Mouse (Mus musculus) MEL (cell line): ENCODE measurements around the gene Alg10b. TPM values are rescaled to one million over a fixed set of nuclear protein-coding genes. Genes with fewer than 3 reads are reported as not detected.

ENCODE experiments used
- DNase-seq: peaks from one replicate; pipeline ENCODE4 v3.0.0; 2011; ENCODE audit warnings: low read depth, low spot score
- H3K27ac ChIP-seq: 2 replicates; pipeline ENCODE4 v1.5.1; 2012; ENCODE audit warnings: low read depth, mild to moderate bottlenecking, control low read depth, low read length, moderate library complexity; ENCODE audit not compliant: control insufficient read depth
- H3K27me3 ChIP-seq, 2 experiments: fragments of 150-350 bp in 1 of 2; sonication (generic) in 1 of 2; 2 replicates each; pipeline ENCODE4 v1.6.1; 2012; ENCODE audit warnings: low read length in 2 of 2, mild to moderate bottlenecking in 2 of 2, improper control_type of control experiment in 1 of 2, moderate library complexity in 1 of 2; ENCODE audit not compliant: insufficient read depth in 2 of 2, control insufficient read depth in 1 of 2
- H3K36me3 ChIP-seq, 2 experiments: 2 replicates each; pipeline ENCODE4 v1.6.1; 2012 to 2014; ENCODE audit warnings: low read length in 2 of 2, improper control_type of control experiment in 1 of 2, inconsistent platforms in 1 of 2, mild to moderate bottlenecking in 1 of 2; ENCODE audit not compliant: insufficient read depth in 2 of 2, control insufficient read depth in 1 of 2
- H3K4me1 ChIP-seq, 2 experiments: fragments of 150-350 bp in 1 of 2; sonication (generic) in 1 of 2; 2 replicates each; pipeline ENCODE4 v1.6.1; 2012; ENCODE audit warnings: low read length in 2 of 2, improper control_type of control experiment in 1 of 2, mild to moderate bottlenecking in 1 of 2; ENCODE audit not compliant: insufficient read depth in 2 of 2, control insufficient read depth in 1 of 2
- H3K4me3 ChIP-seq, 2 experiments: fragments of 150-350 bp in 1 of 2; sonication (generic) in 1 of 2; 2 replicates each; pipeline ENCODE4 v1.5.1; 2012; ENCODE audit warnings: low read depth in 2 of 2, low read length in 2 of 2, mild to moderate bottlenecking in 2 of 2, moderate library complexity in 2 of 2, control low read depth in 1 of 2, improper control_type of control experiment in 1 of 2; ENCODE audit not compliant: control insufficient read depth in 1 of 2, insufficient read depth in 1 of 2
- H3K79me2 ChIP-seq: 2 replicates; pipeline ENCODE4 v1.6.1; 2012; ENCODE audit warnings: mild to moderate bottlenecking, low read length, moderate library complexity; ENCODE audit not compliant: control insufficient read depth, poor library complexity, insufficient read depth
- H3K9ac ChIP-seq: 2 replicates; pipeline ENCODE4 v1.6.1; 2012; ENCODE audit warnings: low read depth, mild to moderate bottlenecking, control low read depth, low read length, moderate library complexity; ENCODE audit not compliant: control insufficient read depth, poor library complexity, severe bottlenecking
- H3K9me3 ChIP-seq: fragments of 150-350 bp; sonication (generic); replicated peaks from 2 replicates; pipeline ENCODE4 v1.6.1; 2012; ENCODE audit warnings: mild to moderate bottlenecking, low read length, improper control_type of control experiment, moderate library complexity; ENCODE audit not compliant: insufficient read depth
- CHD1 ChIP-seq: IDR thresholded peaks from 2 replicates; pipeline ENCODE4 v1.6.1; 2012; ENCODE audit warnings: low read depth, mild to moderate bottlenecking, inconsistent platforms, low read length, improper control_type of control experiment
- CHD2 ChIP-seq: IDR thresholded peaks from 2 replicates; pipeline ENCODE4 v1.6.1; 2011; ENCODE audit warnings: low read length, improper control_type of control experiment
- CTCF ChIP-seq, 3 experiments: IDR thresholded peaks in 2 of 3; conservative IDR thresholded peaks in 1 of 3; 2 replicates each; pipeline ENCODE4 v1.5.1; 2011 to 2012; ENCODE audit warnings: low read length in 3 of 3, low read depth in 2 of 3, mild to moderate bottlenecking in 2 of 3, improper control_type of control experiment in 1 of 3, inconsistent platforms in 1 of 3, mixed read lengths in 1 of 3, moderate library complexity in 1 of 3; ENCODE audit not compliant: control insufficient read depth in 1 of 3, insufficient read depth in 1 of 3, poor library complexity in 1 of 3, severe bottlenecking in 1 of 3
- E2F4 ChIP-seq: IDR thresholded peaks from 2 replicates; pipeline ENCODE4 v1.6.1; 2011; ENCODE audit warnings: low read depth, low read length, improper control_type of control experiment, borderline replicate concordance
- ELF1 ChIP-seq: IDR thresholded peaks from 2 replicates; pipeline ENCODE4 v1.6.1; 2014; ENCODE audit warnings: low read depth, mild to moderate bottlenecking, inconsistent platforms, low read length, improper control_type of control experiment, moderate library complexity
- ETS1 ChIP-seq: IDR thresholded peaks from 2 replicates; pipeline ENCODE4 v1.6.1; 2012; ENCODE audit warnings: low read depth, mild to moderate bottlenecking, inconsistent platforms, low read length, improper control_type of control experiment, moderate library complexity
- GABPA ChIP-seq: IDR thresholded peaks from 2 replicates; pipeline ENCODE4 v1.6.1; 2012; ENCODE audit warnings: low read depth, mild to moderate bottlenecking, inconsistent platforms, low read length, improper control_type of control experiment, moderate library complexity
- GATA1 ChIP-seq: IDR thresholded peaks from 2 replicates; pipeline ENCODE4 v1.6.1; 2011; ENCODE audit warnings: low read depth, low read length, improper control_type of control experiment
- HCFC1 ChIP-seq: IDR thresholded peaks from 2 replicates; pipeline ENCODE4 v1.6.1; 2012; ENCODE audit warnings: low read depth, mild to moderate bottlenecking, inconsistent platforms, low read length, improper control_type of control experiment, moderate library complexity
- JUND ChIP-seq: IDR thresholded peaks from 2 replicates; pipeline ENCODE4 v1.6.1; 2011; ENCODE audit warnings: low read depth, mild to moderate bottlenecking, improper control_type of control experiment, low read length
- KAT2A ChIP-seq: conservative IDR thresholded peaks from 2 replicates; pipeline ENCODE4 v1.6.1; 2012; ENCODE audit warnings: low read depth, low read length, improper control_type of control experiment, inconsistent platforms
- MAX ChIP-seq: IDR thresholded peaks from 2 replicates; pipeline ENCODE4 v1.6.1; 2011; ENCODE audit warnings: low read length, improper control_type of control experiment
- MAZ ChIP-seq: IDR thresholded peaks from 2 replicates; pipeline ENCODE4 v1.6.1; 2012; ENCODE audit warnings: low read depth, mild to moderate bottlenecking, inconsistent platforms, low read length, improper control_type of control experiment
- MEF2A ChIP-seq: IDR thresholded peaks from 2 replicates; pipeline ENCODE4 v1.6.1; 2014; ENCODE audit warnings: low read depth, mild to moderate bottlenecking, inconsistent platforms, low read length, improper control_type of control experiment; ENCODE audit not compliant: poor library complexity, insufficient replicate concordance, severe bottlenecking; ENCODE audit errors: extremely low read depth
- MXI1 ChIP-seq: IDR thresholded peaks from 2 replicates; pipeline ENCODE4 v1.6.1; 2011; ENCODE audit warnings: mild to moderate bottlenecking, low read depth, low read length, improper control_type of control experiment
- MYB ChIP-seq: IDR thresholded peaks from 2 replicates; pipeline ENCODE4 v1.6.1; 2011; ENCODE audit warnings: mild to moderate bottlenecking, low read depth, low read length, improper control_type of control experiment
- MYC ChIP-seq: IDR thresholded peaks from 2 replicates; pipeline ENCODE4 v1.6.1; 2011; ENCODE audit warnings: low read depth, mild to moderate bottlenecking, low read length, improper control_type of control experiment, moderate library complexity
- NELFE ChIP-seq: IDR thresholded peaks from 2 replicates; pipeline ENCODE4 v1.6.1; 2011; ENCODE audit warnings: low read depth, low read length, improper control_type of control experiment
- NRF1 ChIP-seq: IDR thresholded peaks from 2 replicates; pipeline ENCODE4 v1.6.1; 2014; ENCODE audit warnings: low read depth, mild to moderate bottlenecking, inconsistent platforms, low read length, improper control_type of control experiment, moderate library complexity; ENCODE audit not compliant: poor library complexity, insufficient read depth, severe bottlenecking
- POLR2A ChIP-seq, 2 experiments: IDR thresholded peaks; 2 replicates each; pipeline ENCODE4 v1.6.1; 2011 to 2012; ENCODE audit warnings: low read length in 2 of 2, mild to moderate bottlenecking in 2 of 2, control low read depth in 1 of 2, improper control_type of control experiment in 1 of 2, low read depth in 1 of 2, moderate library complexity in 1 of 2; ENCODE audit not compliant: control insufficient read depth in 1 of 2, insufficient read depth in 1 of 2, poor library complexity in 1 of 2
- POLR2AphosphoS2 ChIP-seq: IDR thresholded peaks from 2 replicates; pipeline ENCODE4 v1.6.1; 2011; ENCODE audit warnings: low read length, improper control_type of control experiment
- POLR2AphosphoS5 ChIP-seq: IDR thresholded peaks from 2 replicates; pipeline ENCODE4 v1.6.1; 2012; ENCODE audit warnings: low read depth, borderline replicate concordance, mild to moderate bottlenecking, inconsistent platforms, low read length, moderate library complexity, mixed read lengths
- RAD21 ChIP-seq: IDR thresholded peaks from 2 replicates; pipeline ENCODE4 v1.6.1; 2011; ENCODE audit warnings: mild to moderate bottlenecking, low read depth, low read length, improper control_type of control experiment
- RCOR1 ChIP-seq: IDR thresholded peaks from 2 replicates; pipeline ENCODE4 v1.6.1; 2012; ENCODE audit warnings: low read depth, mild to moderate bottlenecking, inconsistent platforms, low read length, improper control_type of control experiment
- SIN3A ChIP-seq: IDR thresholded peaks from 2 replicates; pipeline ENCODE4 v1.6.1; 2012; ENCODE audit warnings: low read length, improper control_type of control experiment, inconsistent platforms
- SMC3 ChIP-seq: IDR thresholded peaks from 2 replicates; pipeline ENCODE4 v1.6.1; 2011; ENCODE audit warnings: low read depth, low read length, improper control_type of control experiment
- TAL1 ChIP-seq: IDR thresholded peaks from 2 replicates; pipeline ENCODE4 v1.6.1; 2012; ENCODE audit warnings: mild to moderate bottlenecking, inconsistent platforms, low read length, moderate library complexity, mixed read lengths
- TBP ChIP-seq: IDR thresholded peaks from 2 replicates; pipeline ENCODE4 v1.8.0; 2011; ENCODE audit warnings: low read depth, low read length, improper control_type of control experiment
- TCF12 ChIP-seq: IDR thresholded peaks from 2 replicates; pipeline ENCODE4 v1.6.1; 2014; ENCODE audit warnings: low read depth, mild to moderate bottlenecking, inconsistent platforms, low read length, improper control_type of control experiment, moderate library complexity
- UBTF ChIP-seq: IDR thresholded peaks from 2 replicates; pipeline ENCODE4 v1.6.1; 2012; ENCODE audit warnings: low read depth, mild to moderate bottlenecking, inconsistent platforms, low read length, improper control_type of control experiment, moderate library complexity, borderline replicate concordance; ENCODE audit not compliant: insufficient read depth
- USF1 ChIP-seq: IDR thresholded peaks from 2 replicates; pipeline ENCODE4 v1.6.1; 2014; ENCODE audit warnings: low read depth, mild to moderate bottlenecking, inconsistent platforms, low read length, improper control_type of control experiment, moderate library complexity
- USF2 ChIP-seq, 2 experiments: IDR thresholded peaks; 2 replicates each; pipeline ENCODE4 v1.6.1; 2011 to 2012; ENCODE audit warnings: improper control_type of control experiment in 2 of 2, low read length in 2 of 2, borderline replicate concordance in 1 of 2, inconsistent platforms in 1 of 2, low read depth in 1 of 2, mild to moderate bottlenecking in 1 of 2; ENCODE audit not compliant: insufficient read depth in 1 of 2
- ZC3H11A ChIP-seq: IDR thresholded peaks from 2 replicates; pipeline ENCODE4 v1.6.1; 2012; ENCODE audit warnings: low read depth, mild to moderate bottlenecking, inconsistent platforms, low read length, improper control_type of control experiment
- ZKSCAN1 ChIP-seq: IDR thresholded peaks from 2 replicates; pipeline ENCODE4 v1.6.1; 2012; ENCODE audit warnings: low read depth, mild to moderate bottlenecking, inconsistent platforms, low read length, improper control_type of control experiment, moderate library complexity
- ZMIZ1 ChIP-seq: IDR thresholded peaks from 2 replicates; pipeline ENCODE4 v1.6.1; 2012; ENCODE audit warnings: low read depth, mild to moderate bottlenecking, inconsistent platforms, low read length, improper control_type of control experiment, moderate library complexity
- polyA plus RNA-seq, 2 experiments: library from polyadenylated mRNA; stranded (reverse) in 1 of 2; unstranded in 1 of 2; fragments of >175 nt in 1 of 2; fragments of >200 nt in 1 of 2; gene quantifications; 2 replicates each; pipeline versions ENCODE4 v1.2.1 to v1.2.4; 2012; ENCODE audit warnings: low replicate concordance in 2 of 2, low read depth in 1 of 2; ENCODE audit not compliant: insufficient read length in 2 of 2, insufficient read depth in 1 of 2, missing spikeins in 1 of 2
- total RNA-seq: library from RNA; depleted of rRNA; stranded (reverse); fragments of 300-350 nt; gene quantifications from 2 replicates; pipeline ENCODE4 v1.2.3, GENCODE M21; 2012; rRNA removed

Alg10b gene
- total RNA-seq (17.0 and 19.6 TPM in 2 replicates), polyA plus RNA-seq (10 to 100 TPM; 25.6 to 52.2 TPM)

DNA sequence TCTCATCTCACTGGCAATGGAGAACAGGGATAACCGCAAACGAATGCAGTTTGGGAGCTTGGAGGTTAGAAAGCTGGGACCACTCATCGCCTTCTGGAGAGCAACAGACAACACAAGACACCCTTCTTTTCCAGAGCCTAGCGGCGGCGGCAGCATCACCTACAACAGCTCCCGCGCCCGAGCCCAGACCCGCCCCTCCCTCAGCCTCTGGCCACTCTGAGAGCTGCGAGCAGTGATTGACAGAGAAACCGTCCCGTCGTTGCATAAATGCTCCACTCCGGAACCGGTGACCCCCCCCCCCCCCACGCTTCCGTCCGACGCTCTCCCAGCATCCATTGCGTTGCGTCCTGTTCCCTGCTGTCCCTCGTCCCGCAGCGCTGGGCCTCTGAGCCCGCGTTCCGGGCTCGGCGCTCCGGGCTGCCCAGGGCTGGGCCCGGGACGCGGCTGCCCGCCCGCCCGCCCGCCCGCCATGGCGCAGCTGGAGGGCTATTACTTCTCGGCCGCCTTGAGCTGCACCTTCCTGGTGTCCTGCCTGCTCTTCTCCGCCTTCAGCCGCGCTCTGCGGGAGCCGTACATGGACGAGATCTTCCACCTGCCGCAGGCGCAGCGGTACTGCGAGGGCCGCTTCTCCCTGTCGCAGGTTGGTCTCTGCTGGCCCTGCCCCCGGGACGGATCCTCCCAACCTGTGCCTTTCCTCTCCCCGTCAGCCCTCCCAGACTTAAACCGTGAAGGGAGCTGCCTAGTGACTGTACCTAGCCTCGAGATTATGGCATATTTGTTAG, at the start of gene Alg10b:
TSS of gene Alg10b (plus strand) at position 343 of the 782 bp plus-strand sequence.
- Histone ChIP-seq H3K79me2 (peaks cover 17% of the 10 kb centered on the region), H3K4me1 (peaks cover 0 to 8% of the 10 kb centered on the region in 2 experiments; a peak in 1 of 4 replicates), H3K9me3 (no peaks in the 10 kb centered on the region), H3K36me3 (peaks cover 8 to 13% of the 10 kb centered on the region in 2 experiments; a peak in 3 of 4 replicates), H3K9ac (peak within 1 kb of the TSS; percentile 95), H3K27me3 (no peaks in the 10 kb centered on the region), H3K27ac (peak within 1 kb of the TSS; percentile 81), H3K4me3 (peak within 1 kb of the TSS; percentile 96 to 97)
- peak; percentile 96 for DNase-seq
- TF ChIP-seq MAX = no peak; the same call in 1 of the 2 replicates
- peak; percentile 76 for TF ChIP-seq MAZ
- peak; percentile 55 to 96; a peak in 3 of 4 replicates for TF ChIP-seq POLR2A (IDR thresholded peaks at IDR 0.05; ENCODE audit: control insufficient read depth in 1 of 2, insufficient read depth in 1 of 2, low read depth in 1 of 2, low read length in 2 of 2, poor library complexity in 1 of 2)
- no peak for TF ChIP-seq GATA1
- TF ChIP-seq E2F4 = peak; percentile 92
- peak; percentile 89 for TF ChIP-seq POLR2AphosphoS2
- TF ChIP-seq UBTF = 0 out of 2 replicates have a peak, but pooled peaks have one; percentile 28
- no peak for TF ChIP-seq POLR2AphosphoS5
- no peak for TF ChIP-seq MYC
- no peak for TF ChIP-seq MEF2A
- no peak for TF ChIP-seq ETS1
- peak; percentile 20; the same call in 1 of the 2 replicates for TF ChIP-seq MXI1
- TF ChIP-seq CHD1 = no peak
- no peak for TF ChIP-seq GABPA
- TF ChIP-seq NELFE = peak; percentile 96
- TF ChIP-seq ZC3H11A = no peak
- peak; percentile 64; the same call in 1 of the 2 replicates for TF ChIP-seq TCF12
- peak; percentile 62 for TF ChIP-seq ELF1
- peak; percentile 73 for TF ChIP-seq TBP
- TF ChIP-seq HCFC1 = peak; percentile 86
- TF ChIP-seq JUND = no peak
- peak; percentile 88 for TF ChIP-seq ZMIZ1
- TF ChIP-seq USF1 = no peak
- peak; percentile 47 for TF ChIP-seq CHD2
- TF ChIP-seq USF2 (IDR thresholded peaks at IDR 0.05; ENCODE audit: borderline replicate concordance in 1 of 2, insufficient read depth in 1 of 2, low read depth in 1 of 2, low read length in 2 of 2) = no peak
- TF ChIP-seq MYB = no peak
- TF ChIP-seq ZKSCAN1 = no peak
- peak; percentile 67 for TF ChIP-seq SIN3A
- no peak for TF ChIP-seq CTCF (IDR thresholded peaks at IDR 0.05 in 2 of 3, conservative IDR thresholded peaks at IDR 0.05 in 1 of 3; ENCODE audit: control insufficient read depth in 1 of 3, insufficient read depth in 1 of 3, low read depth in 2 of 3, low read length in 3 of 3, poor library complexity in 1 of 3, severe bottlenecking in 1 of 3)
- TF ChIP-seq KAT2A = peak; percentile 56; the same call in 1 of the 2 replicates
- TF ChIP-seq TAL1 = no peak
- TF ChIP-seq RAD21 = no peak
- TF ChIP-seq SMC3 = no peak
- no peak for TF ChIP-seq RCOR1
- 0 out of 2 replicates have a peak, but pooled peaks have one; percentile 13 for TF ChIP-seq NRF1
